Mouse (Mus musculus): ENCODE measurements around the gene Hist1h2ba. TPM values are rescaled to one million over a fixed set of nuclear protein-coding genes. Genes with fewer than 3 reads are reported as not detected.

The Hist1h2ba gene
- total RNA-seq (2014; fragmentation: Nextera tagmentation) (not detected in 2 replicates), total RNA-seq (2017) (not detected in 2 replicates)

DNA sequence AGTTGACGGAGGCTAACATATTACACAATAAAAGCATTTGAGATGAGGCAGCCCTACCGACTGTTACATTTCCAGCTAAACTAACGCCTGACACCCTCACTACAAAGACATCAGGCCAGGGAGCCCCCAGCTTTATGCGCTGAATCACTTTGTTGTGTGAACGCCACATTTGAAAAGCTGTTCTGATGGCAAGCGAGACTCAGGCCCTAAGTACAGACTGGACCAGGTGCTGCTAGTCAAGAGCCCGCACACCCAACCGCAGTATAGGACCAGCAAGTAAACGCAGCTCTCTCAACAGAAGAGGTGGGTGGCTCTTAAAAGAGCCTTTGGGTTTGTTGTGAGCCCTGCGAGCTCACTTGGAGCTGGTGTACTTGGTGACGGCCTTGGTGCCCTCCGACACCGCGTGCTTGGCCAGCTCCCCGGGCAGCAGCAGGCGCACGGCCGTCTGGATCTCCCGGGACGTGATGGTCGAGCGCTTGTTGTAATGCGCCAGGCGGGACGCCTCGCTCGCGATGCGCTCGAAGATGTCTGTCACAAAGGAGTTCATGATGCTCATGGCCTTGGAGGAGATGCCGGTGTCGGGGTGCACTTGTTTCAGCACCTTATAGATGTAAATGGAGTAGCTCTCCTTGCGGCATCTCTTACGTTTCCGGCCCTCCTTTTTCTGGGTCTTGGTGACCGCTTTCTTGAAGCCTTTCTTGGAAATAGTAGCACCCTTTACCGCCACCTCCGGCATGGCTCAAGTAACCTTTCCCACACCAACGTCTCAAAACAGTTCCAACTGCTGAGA, at the start of gene Hist1h2ba:
TSS of gene Hist1h2ba (minus strand) at position 736 of the 790 bp plus-strand sequence.
- ATAC-seq (replicated peaks; ENCODE audit: low FRiP score, low TSS enrichment, poor library complexity, severe bottlenecking) = no peak

DNA sequence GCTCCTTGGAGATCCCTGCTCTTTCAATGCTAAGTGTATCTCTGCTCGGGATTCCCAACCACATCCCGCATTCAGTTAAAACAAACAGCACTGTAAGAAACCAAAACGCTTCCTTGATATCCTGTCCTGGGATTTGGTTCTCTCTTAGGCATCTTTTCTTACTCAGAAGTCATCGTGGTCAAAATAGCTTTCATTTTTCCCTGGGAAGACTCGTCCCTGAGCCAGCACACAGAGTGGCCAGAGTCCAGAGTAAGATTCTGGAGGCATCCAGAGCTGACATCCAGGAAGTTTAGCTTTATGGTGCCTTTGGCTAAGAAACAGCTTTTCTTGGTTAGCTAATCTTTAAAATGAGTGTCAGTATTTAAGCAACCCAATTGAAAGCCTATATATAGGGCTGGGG, 38.3 kb upstream of the Hist1h2ba start:
- ATAC-seq (replicated peaks; ENCODE audit: low FRiP score, low TSS enrichment, poor library complexity, severe bottlenecking) = no peak

DNA sequence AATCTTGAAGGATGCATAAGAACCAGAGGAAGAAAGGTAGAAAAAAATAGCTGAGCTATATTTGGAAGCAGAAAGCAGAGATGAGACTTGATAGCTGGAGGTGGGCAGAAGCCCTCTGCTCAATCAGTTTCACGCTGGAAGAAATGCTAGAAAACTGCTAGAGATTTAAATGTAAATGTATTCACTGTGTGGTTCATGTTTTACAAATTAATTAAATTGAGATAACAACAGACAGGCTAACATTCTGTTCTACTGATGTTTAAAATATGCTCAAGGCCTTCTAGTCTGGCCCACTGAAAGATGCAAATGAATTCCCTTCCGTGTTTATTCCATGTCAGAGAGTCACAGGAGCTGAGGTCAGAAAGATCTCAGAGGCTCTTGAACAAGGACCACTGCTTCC, 37.9 kb upstream of the Hist1h2ba start:
- ATAC-seq (replicated peaks; ENCODE audit: low FRiP score, low TSS enrichment, poor library complexity, severe bottlenecking) = no peak

DNA sequence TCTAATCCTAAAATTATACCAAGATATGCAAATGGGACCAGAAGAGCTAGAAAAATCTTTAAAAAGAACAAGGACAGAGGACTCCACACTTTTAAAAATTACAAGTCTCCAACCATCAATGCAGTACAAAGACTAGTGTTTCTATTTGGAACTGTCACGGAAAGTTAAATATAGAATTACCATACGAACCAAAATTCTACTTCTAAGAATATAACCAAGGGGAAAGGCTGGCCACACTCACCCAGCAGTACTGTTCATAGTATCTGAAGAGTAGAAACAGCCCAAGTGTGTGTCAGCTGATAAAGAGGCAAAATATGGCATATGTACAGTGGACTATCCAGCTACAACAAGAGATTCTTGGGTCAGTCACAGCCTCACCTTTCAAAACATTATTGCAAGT, 31.0 kb upstream of the Hist1h2ba start:
- ATAC-seq (replicated peaks; ENCODE audit: low FRiP score, low TSS enrichment, poor library complexity, severe bottlenecking) = no peak

DNA sequence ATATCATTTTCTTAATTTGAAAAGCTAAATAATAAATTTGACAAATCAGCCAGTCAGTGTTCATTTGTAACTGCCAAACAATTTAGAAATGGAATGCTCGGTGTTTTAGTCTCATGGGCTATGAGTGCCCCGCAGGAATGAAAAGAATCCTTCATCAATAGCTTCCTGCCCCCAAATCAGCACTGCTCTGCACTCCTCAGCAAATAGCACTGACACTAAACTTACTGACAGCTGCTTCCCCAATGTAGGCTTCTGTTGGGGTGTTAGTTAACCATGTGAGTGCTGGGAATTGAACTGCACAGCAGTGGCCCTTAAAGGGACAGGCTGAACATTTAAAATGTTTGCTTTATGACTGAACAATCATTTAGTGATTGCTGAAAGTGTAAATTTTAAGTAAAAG, 25.8 kb upstream of the Hist1h2ba start:
- no peak for ATAC-seq (replicated peaks; ENCODE audit: low FRiP score, low TSS enrichment, poor library complexity, severe bottlenecking)

DNA sequence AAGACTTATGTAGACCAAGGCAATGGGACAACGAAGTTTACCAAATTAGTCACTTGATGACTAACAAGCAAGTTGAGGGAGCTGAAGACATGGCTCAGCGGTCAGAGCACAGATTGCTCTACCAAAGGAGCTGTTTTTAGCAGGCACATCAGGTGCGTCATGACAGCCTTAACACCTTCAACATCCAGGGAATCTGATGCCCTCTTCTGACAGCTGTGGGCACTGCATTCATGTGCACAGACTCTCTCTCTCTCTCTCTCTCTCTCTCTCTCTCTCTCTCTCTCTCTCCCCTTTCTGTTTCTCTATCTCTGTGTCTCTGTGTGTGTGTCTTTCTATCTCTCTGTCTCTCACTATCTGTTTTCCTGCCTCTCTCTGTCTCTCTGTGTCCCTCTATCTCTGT, 17.0 kb upstream of the Hist1h2ba start:
- ATAC-seq (replicated peaks; ENCODE audit: low FRiP score, low TSS enrichment, poor library complexity, severe bottlenecking) = 0 out of 2 replicates have a peak, but pooled peaks have one; percentile 55

DNA sequence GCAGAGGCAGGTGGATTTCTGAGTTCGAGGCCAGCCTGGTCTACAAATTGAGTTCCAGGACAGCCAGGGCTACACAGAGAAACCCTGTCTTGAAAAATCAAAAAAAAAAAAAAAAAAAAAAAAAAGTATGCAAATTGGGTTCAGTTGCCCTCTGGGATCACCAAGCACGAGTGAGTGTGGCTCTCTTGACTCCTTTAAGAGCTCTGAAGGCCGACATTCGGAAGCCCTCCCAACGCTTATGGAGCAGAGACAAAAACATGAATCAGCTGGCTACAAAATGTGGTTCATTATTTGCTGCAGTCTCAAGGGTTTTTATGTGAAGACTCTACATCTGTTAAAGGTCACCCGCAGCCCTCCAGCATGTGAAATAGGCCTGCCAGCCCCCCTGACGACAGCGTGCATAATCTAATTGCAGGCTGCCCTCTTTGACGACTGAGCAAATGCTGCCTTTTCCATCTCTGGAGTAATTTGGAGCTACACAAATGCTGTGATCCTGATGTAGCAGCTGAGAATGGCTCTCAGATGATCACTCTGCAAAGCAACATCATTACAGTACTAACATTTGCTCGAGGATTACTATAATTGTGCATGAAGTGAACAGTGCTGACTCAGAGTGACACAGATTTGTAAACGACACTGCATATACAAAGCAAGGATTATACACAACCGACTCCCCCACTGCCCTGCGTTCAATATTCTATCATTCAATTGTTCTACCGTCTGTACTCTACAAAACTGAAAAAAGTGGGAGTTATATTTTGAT, 15.7 kb upstream of the Hist1h2ba start:
- no peak for ATAC-seq (replicated peaks; ENCODE audit: low FRiP score, low TSS enrichment, poor library complexity, severe bottlenecking)

DNA sequence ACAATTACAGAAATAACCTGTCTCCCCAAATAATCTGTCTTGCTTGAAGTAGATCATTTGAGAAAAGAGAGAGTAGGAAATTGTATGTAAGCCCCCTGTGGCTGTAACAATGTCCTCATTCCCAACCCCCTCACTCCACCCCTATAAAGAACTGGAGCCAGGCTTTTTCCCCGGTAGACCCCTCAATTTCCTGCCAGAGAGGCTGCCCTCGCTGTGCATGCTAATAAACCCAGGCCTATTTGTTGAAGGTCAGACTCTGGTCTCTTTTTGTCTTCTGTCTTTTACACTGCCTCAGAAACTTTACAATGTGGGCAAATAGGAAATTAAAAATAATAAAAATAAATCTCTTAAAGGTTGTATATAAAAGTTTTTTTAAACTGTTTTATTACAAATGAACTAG, 12.3 kb upstream of the Hist1h2ba start:
- no peak for ATAC-seq (replicated peaks; ENCODE audit: low FRiP score, low TSS enrichment, poor library complexity, severe bottlenecking)

DNA sequence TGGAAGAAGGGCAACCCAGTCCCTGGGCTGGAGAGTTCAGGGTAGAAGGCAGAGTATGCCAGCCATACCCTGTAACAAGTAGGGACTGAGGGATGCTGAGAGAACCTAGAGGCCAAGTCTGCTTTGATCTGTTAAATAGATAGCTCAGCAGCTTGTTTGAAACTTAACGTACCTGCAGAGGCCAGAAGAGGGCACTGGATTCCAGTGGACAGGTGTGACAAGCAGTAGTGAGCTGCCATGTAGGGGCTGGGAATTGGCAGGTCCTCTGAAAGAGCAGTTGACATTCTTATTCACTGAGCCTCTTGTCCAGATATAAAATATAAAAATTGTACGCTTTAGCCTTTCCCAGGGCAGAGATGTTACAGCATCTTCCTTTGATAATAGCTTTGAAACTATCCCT, 8.9 kb upstream of the Hist1h2ba start:
- ATAC-seq (replicated peaks; ENCODE audit: low FRiP score, low TSS enrichment, poor library complexity, severe bottlenecking) = no peak

DNA sequence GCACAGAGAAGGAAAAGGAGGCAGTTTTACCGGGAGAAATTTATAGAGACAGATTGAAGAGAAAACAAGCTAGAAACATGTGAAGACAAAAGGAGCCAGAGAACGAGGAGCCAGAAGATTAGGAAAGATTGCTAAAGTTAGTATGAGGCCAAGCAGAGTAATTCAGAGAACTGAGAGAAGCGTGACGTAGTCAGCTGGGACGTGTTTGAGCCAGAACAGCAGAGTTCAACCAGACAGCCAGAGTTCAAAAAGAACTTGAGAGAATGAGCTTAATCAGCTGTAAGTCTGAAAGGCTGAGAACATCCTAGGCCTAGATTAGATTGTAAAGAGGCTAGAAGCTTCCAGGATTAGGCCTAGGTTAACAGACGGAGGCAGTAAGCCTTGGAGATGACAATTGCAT, 6.3 kb upstream of the Hist1h2ba start:
- no peak for ATAC-seq (replicated peaks; ENCODE audit: low FRiP score, low TSS enrichment, poor library complexity, severe bottlenecking)

DNA sequence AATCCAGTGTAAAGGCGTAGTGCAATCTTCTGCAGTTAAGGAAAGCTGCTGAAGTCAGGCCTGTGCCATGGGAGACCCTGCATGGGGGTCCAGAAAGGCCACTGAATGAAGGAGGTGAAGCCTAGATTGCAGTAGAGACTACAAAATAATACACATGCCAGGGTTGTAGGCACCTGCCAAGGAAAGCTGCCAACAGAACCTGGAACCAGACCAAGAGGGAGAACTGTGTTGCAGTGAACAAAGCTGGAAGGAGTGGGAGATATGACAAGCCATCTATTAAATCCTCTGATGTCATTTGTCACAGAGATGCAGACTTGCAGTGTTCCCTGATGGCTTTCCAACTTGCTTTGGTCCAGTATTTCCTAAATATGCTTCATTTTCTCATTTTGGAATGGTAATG, 4.7 kb upstream of the Hist1h2ba start:
- no peak for ATAC-seq (replicated peaks; ENCODE audit: low FRiP score, low TSS enrichment, poor library complexity, severe bottlenecking)

DNA sequence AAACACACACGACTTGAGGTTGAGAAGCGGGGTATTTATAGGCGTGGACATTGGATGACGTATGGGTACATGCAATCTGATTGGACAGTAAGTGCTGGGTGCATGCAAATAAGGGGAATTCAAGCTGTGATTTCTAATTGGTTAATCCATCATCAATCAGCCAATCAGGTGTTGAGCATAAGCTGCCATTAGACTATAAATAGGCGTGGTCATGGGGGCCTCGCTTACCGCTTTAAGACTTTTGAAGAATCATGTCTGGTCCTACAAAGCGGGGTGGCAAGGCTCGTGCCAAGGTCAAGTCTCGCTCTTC, 210 bp upstream of the Hist1h2ba start, which contains the start of gene Hist1h2aa:
TSS of gene Hist1h2aa (plus strand) at position 252 of the 310 bp plus-strand sequence.
- no peak for ATAC-seq (replicated peaks; ENCODE audit: low FRiP score, low TSS enrichment, poor library complexity, severe bottlenecking)

DNA sequence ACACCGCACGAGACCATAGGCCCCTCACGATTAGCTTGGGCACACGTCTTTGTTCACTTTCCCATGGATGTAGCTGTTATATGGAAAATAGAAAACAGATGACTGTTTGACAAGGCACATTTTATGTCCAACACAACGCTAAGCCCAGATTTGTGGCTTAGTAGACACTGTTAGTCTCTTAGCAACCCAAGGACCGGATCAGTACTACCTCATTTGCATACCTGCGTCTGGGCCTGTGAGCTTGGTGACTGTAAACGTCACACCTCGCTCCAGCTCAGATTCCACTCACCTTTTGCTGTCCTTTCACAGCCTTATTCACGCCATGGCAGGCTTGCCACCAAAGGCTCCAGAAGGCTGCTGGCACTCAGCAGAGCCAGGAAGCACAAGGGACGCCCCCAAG, 3.1 kb downstream of the Hist1h2ba start:
- ATAC-seq (replicated peaks; ENCODE audit: low FRiP score, low TSS enrichment, poor library complexity, severe bottlenecking) = no peak

DNA sequence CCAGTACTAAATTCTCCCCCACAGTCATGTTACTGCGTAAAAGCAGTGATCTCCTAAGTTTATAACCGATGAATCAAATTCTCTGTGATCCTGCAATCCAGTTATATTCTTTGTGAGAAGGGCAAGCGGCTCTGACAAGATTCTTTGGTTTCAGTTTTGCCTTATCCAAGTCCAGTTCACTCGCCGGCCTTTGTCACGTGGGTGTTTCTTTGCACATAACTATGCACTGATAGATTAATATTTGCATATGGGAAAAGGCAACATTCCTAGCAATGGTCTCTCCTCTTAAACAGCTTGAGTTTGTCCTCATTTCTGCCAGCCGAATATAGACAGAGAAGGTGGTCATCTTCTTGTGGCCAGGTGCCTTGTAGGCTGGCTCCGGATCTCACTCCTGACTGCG, 3.5 kb downstream of the Hist1h2ba start:
- ATAC-seq (replicated peaks; ENCODE audit: low FRiP score, low TSS enrichment, poor library complexity, severe bottlenecking) = no peak

DNA sequence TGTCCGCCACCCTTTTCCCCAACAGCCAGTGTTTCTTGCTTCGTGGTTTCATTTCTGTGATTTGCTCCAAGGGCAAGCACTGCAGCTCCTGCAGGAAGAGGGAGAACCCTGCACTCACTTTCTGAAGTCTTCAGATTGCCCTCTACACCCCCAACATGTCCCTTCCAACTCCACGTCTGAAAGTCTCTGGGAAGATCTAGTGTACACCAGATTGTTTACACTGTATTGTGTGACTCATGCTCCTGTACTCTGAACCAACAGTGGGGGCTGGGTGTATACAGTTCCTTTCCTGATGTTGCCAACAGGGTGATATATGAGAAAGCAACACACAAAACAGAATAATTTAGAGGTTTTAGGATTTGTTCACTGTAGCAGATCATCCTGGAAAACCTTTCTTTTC, 5.3 kb downstream of the Hist1h2ba start:
- ATAC-seq (replicated peaks; ENCODE audit: low FRiP score, low TSS enrichment, poor library complexity, severe bottlenecking) = no peak

DNA sequence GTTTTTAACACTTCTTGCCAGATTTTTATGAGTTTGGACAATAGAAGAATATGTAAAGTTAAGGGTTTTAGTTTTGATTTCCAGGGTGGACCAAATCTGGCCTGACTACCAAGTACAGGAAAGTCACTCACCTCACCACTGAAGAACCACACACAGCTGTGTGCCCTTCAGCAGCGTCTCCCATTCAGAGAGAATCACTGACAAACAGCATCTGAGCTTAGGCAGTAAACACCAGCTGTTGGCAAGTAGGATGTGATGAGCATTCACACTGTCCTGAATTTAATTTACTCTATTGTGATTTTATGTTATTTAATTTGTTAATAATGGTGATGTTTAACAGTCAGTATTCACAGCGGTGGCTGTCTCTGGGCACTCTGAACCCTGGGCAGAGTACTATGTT, 8.2 kb downstream of the Hist1h2ba start:
- no peak for ATAC-seq (replicated peaks; ENCODE audit: low FRiP score, low TSS enrichment, poor library complexity, severe bottlenecking)

DNA sequence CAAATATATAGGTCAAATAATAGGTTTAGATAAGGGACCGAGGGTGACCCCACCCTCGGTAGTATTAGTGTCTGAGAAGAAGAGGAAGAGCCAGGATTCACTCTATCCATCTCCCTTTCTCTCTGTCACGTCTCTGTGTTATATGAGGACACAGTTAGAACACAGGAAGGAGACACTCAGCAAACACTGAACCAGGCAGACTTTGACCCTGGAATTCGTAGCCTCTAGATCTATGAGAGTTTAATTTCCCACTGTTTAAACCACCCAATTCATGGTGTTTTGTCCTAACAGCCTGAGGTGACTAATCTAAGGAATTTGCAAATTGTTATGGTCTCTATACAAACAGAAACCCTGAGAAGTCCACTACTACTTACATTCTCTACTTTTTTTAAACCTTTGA, 16.3 kb downstream of the Hist1h2ba start:
- ATAC-seq (replicated peaks; ENCODE audit: low FRiP score, low TSS enrichment, poor library complexity, severe bottlenecking) = no peak

DNA sequence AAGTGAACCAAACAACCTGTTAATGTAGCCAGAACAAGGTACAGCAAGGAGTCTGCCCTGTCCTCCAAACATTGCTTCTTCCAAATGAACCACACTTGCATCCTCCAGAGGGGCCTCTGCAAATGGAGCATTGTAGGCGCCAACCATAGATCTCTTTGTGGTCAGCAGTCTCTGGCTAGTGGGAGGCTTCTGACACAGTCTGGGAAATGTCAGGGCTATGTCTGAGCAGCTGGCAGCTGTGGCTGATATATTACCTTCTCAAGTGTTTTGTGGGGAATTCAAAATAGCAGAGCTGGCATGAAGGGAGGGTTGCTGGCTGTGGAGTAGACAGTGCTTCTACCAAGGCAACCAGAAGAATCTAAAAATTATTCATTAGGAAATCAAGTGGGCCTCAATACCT, 17.8 kb downstream of the Hist1h2ba start:
- no peak for ATAC-seq (replicated peaks; ENCODE audit: low FRiP score, low TSS enrichment, poor library complexity, severe bottlenecking)

DNA sequence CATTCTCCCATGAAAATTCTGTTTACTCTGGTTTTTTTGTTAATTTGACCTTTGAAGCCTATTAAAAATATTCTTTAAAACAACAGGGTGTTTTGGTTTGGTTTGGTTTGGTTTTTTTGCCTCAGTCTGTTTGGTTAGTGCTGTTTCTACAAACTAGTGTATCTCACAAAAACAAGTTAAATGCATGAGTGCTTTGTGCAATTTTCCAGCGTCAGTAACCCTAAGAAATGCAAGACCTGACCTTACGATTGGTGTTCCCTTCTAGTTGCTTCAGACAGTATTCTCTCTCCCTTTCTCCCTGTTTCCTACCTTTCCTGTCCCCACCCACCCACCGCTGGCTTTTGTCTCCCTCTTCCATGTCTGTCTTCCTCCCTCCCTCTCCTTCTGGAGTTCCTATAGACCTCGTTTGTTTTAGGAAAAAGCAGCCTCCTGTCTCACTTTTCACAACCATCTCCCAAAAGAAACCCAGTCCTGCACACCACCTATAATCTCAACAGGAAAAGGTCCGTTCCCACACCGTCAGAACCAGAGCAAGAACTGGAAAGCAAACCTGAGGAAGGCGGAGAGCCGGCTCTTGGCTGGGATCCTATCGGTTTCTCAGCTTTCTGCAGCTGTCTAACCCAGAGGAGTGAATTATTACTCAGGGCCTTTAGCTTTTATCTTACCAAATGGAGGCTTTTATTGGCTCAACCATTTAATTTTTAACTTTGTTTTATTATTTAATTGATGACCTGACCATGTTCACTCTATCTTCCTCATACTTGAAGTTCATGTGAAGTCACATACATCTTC, 19.4 kb downstream of the Hist1h2ba start, which contains the start of gene Slc17a4:
TSS of gene Slc17a4 (minus strand) at position 634 of the 792 bp plus-strand sequence.
- ATAC-seq (replicated peaks; ENCODE audit: low FRiP score, low TSS enrichment, poor library complexity, severe bottlenecking) = peak; percentile 70

DNA sequence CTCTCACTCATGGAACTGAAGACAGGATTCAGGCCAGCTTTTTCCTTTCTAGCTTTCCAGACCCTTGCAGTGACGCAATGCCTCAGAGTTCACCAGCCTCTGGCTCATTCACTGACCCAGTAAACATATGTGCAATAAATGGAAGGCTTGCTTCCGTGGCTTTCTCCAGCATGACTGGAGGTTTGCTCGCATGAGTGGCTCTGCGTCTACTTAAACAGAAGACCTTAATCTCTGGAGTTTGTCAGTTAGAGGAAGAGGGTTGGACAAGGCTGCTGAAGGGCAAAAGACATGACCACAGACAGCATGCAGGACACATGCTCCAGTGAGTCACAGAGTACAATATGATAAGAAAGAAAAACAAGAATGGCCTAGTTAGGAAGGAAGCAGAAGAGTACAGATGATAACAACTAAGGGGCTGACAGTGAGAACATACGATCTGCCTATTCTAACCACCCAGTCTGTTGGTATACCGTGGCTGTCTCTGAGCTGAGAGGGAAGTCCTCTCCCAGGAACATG, 20.1 kb downstream of the Hist1h2ba start:
- ATAC-seq (replicated peaks; ENCODE audit: low FRiP score, low TSS enrichment, poor library complexity, severe bottlenecking) = peak; percentile 91
